Mouse (Mus musculus) stomach, postnatal 0 days (tissue): ENCODE results near the gene Ano10.

Experiments used
- CTCF ChIP-seq: IDR thresholded peaks from 2 replicates; pipeline ENCODE4 v1.5.1; 2016; ENCODE audit warnings: antibody characterized with exemption, low read depth, mild to moderate bottlenecking, moderate library complexity
- EP300 ChIP-seq: optimal IDR thresholded peaks from 2 replicates; pipeline ENCODE3; 2016; ENCODE audit warnings: antibody characterized with exemption

DNA sequence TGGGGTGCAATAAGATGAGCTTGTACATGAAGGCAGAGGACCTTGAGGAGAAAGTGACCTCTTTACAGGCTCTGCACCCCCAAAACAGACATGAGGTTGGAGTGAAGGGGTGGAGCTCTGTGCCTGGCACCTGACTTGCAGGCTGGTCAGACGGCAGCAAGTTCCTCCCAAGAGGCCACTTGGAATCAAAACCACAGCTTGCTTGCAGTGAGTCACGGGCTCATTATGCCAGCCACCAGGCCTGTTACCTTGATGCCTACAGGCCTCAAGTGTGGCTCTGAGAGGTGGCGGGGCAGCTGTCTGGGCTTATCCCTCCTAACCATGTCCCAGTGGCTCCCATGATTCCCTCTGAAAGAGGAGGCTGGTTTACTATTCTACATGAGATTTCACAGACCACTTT lies 114.1 kb downstream of the Ano10 start:
- TF ChIP-seq CTCF (no peak), EP300 (no peak)
